Mouse (Mus musculus): ENCODE results near the gene Ngrn. TPM values are rescaled to one million over a fixed set of nuclear protein-coding genes. Genes with fewer than 3 reads are reported as not detected.

Ngrn gene
- polyA plus RNA-seq (2015; fragmentation: Nextera tagmentation; extraction: Ambion mirVana): 36.3 and 39.5 TPM in 2 replicates

DNA sequence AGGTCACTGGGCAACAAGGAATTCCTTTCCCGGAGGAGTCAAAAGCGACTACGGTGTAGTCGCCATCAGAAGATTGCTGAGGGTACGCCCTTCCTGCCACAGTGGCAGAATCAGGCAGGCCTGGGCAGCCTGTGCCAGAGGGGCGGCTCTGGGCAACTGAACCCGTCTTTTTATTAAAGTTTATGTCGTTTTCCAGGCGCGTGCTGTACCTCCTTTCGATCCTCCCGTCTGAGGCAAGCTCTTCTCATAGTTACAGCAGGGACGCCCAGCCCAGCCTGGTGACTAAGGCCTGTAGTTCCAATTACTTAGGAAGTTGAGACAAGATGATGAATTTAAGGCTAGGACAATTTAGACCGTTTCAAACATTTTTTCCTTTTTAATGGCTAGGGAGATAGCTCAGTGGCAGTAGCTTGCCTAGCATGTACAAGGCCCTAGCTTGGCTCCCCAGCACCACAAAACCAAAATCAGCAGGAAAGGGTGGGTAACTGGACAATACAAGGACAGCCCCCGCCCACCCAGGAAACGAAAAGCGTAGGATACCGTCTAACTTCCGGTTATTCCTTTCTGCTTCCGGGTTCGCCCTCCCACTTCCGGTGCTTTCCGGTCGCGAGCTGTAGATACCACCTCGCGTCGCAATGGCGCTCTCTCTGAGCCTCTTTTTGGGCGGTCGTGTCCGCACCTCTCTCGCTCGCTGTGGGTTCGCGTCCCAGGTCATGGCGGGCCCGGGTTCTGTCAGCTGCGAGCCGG, at the start of gene Ngrn:
Gene Ngrn, plus strand, starts transcription at position 591 of the 747 bp plus-strand sequence.
- WGBS: 24% methylated on average over 40 of the region's 40 CpGs
- H3K9me3 ChIP-seq (replicated peaks): no peaks in the 10 kb centered on the region
- peak within 1 kb of the TSS; percentile 81 for H3K4me2 ChIP-seq
- peaks cover 14% of the 10 kb centered on the region; the same call in 1 of the 2 replicates for H3K27me3 ChIP-seq
- H3K4me1 ChIP-seq (replicated peaks): peaks cover 13% of the 10 kb centered on the region
- peak within 1 kb of the TSS; percentile 79 for H3K27ac ChIP-seq
- peak within 1 kb of the TSS; percentile 83 for H3K4me3 ChIP-seq
- H3K36me3 ChIP-seq: peaks cover 20% of the 10 kb centered on the region
- ATAC-seq (replicated peaks; ENCODE audit: insufficient number of reproducible peaks, insufficient read depth, low FRiP score, low read depth): peak; percentile 81
- peak within 1 kb of the TSS; percentile 81 for H3K9ac ChIP-seq

DNA sequence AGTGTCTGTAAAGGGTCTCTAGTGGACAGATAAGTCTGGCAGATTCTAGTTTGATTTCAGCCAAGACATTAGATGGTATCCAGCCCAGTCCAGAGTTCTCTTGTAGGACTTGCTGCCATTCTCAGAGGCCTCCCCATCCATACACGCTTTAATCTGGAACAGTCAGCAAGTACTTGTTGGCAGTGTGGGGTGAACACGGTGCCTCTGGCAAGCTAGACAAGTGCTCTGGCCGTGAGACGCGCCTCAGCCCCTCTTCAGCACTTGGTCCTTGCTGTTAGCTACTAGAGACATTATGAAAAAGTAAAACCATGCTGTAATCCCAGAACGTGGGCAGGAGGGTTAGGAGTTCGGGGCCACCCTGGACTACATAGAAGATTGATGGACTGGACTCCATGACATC, 47.4 kb upstream of the Ngrn start:
- H3K9ac ChIP-seq: no peak overlapping the region
- 62% methylated on average over 7 of the region's 7 CpGs for WGBS
- no peaks in the 10 kb centered on the region for H3K27me3 ChIP-seq
- peaks cover 32% of the 10 kb centered on the region for H3K4me1 ChIP-seq (replicated peaks)
- no peaks in the 10 kb centered on the region for H3K9me3 ChIP-seq (replicated peaks)
- no peak overlapping the region for H3K27ac ChIP-seq
- no peak overlapping the region for H3K4me3 ChIP-seq
- peaks cover 25% of the 10 kb centered on the region; the same call in 1 of the 2 replicates for H3K36me3 ChIP-seq
- no peak for ATAC-seq (replicated peaks; ENCODE audit: insufficient number of reproducible peaks, insufficient read depth, low FRiP score, low read depth)
- no peak overlapping the region for H3K4me2 ChIP-seq

DNA sequence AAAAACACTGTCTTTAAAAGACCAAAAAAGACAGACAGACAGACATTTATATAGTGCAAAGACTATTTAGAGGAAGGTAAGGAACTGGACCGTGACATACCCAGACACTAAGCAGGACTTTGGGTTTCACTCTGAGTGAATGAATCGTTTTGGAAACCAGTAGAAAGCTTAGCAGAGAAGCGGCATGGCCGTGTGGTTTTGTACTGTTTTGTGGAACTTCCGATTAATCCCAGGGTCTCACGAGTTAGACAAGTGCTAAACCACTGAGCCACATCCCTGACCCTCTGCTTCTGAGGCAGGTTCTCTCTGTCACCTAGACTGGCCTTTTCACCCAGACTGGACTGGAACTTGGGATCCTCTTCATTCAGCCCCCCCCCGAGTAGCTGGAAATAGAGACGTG, 46.6 kb upstream of the Ngrn start:
- no peak overlapping the region for H3K27ac ChIP-seq

GRCm38 (mm10) chr7:80215398-80215797, 45.6 kb upstream of the Ngrn start:
- Histone ChIP-seq H3K9me3 (replicated peaks) (no peaks in the 10 kb centered on the region), H3K27ac (peak overlapping the region; percentile 22; the same call in 1 of the 2 replicates), H3K27me3 (no peaks in the 10 kb centered on the region), H3K4me1 (replicated peaks) (peaks cover 15% of the 10 kb centered on the region), H3K4me2 (no peak overlapping the region), H3K4me3 (no peak overlapping the region), H3K9ac (no peak overlapping the region), H3K36me3 (peaks cover 43% of the 10 kb centered on the region)
- 26% methylated on average over 4 of the region's 4 CpGs for WGBS
- ATAC-seq (replicated peaks; ENCODE audit: insufficient number of reproducible peaks, insufficient read depth, low FRiP score, low read depth): peak; percentile 50

More for the DNA sequence above, 46.6 kb upstream of the Ngrn start:
- Histone ChIP-seq H3K9ac (no peak overlapping the region), H3K36me3 (peaks cover 34% of the 10 kb centered on the region), H3K9me3 (replicated peaks) (no peaks in the 10 kb centered on the region), H3K4me2 (no peak overlapping the region), H3K4me3 (no peak overlapping the region), H3K27me3 (no peaks in the 10 kb centered on the region), H3K4me1 (replicated peaks) (peaks cover 23% of the 10 kb centered on the region)
- 81% methylated on average over 8 of the region's 8 CpGs for whole genome bisulfite sequencing
- no peak for ATAC-seq (replicated peaks; ENCODE audit: insufficient number of reproducible peaks, insufficient read depth, low FRiP score, low read depth)

- no peak overlapping the region for H3K4me2 ChIP-seq
- no peaks in the 10 kb centered on the region for H3K9me3 ChIP-seq (replicated peaks)
- WGBS: 72% methylated on average over 8 of the region's 8 CpGs
- no peaks in the 10 kb centered on the region for H3K27me3 ChIP-seq
- no peak overlapping the region for H3K9ac ChIP-seq
- no peak overlapping the region for H3K27ac ChIP-seq
- peaks cover 55% of the 10 kb centered on the region for H3K36me3 ChIP-seq
- no peak overlapping the region for H3K4me3 ChIP-seq
- no peak for ATAC-seq (replicated peaks; ENCODE audit: insufficient number of reproducible peaks, insufficient read depth, low FRiP score, low read depth)
- H3K4me1 ChIP-seq (replicated peaks): peaks cover 15% of the 10 kb centered on the region
These were observed 44.4 kb upstream of the Ngrn start for GRCm38 (mm10) chr7:80216566-80216965.

DNA sequence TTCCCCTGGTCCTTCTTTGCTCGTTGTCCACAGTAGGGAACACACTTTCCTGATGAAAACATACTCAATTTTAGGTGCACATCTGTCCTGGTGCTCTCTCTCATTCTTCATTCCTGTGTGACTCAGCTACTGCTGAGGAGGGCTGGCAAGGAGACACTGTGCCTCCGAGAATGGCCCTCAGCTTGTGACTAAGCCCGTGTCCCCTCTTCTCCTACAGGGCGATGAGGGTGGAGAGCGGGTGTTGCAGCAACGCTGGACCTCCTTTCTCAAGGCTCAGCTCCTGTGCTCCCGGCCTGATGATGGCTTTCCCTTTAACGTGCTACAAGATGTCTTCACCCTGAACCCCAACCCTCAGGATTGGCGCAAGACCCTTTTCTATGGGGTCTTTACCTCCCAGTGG, 42.3 kb upstream of the Ngrn start:
- no peaks in the 10 kb centered on the region for H3K27me3 ChIP-seq
- ATAC-seq (replicated peaks; ENCODE audit: insufficient number of reproducible peaks, insufficient read depth, low FRiP score, low read depth): no peak
- WGBS: 85% methylated on average over 9 of the region's 9 CpGs
- H3K4me2 ChIP-seq: no peak overlapping the region
- H3K4me1 ChIP-seq (replicated peaks): peaks cover 10% of the 10 kb centered on the region
- no peak overlapping the region for H3K9ac ChIP-seq
- peaks cover 59% of the 10 kb centered on the region for H3K36me3 ChIP-seq
- H3K27ac ChIP-seq: no peak overlapping the region
- no peaks in the 10 kb centered on the region for H3K9me3 ChIP-seq (replicated peaks)
- H3K4me3 ChIP-seq: no peak overlapping the region

GRCm38 (mm10) chr7:80220237-80220797, 40.7 kb upstream of the Ngrn start:
- WGBS: 92% methylated on average over 9 of the region's 9 CpGs
- Histone ChIP-seq H3K9me3 (replicated peaks) (no peaks in the 10 kb centered on the region), H3K27ac (no peak overlapping the region), H3K4me3 (no peak overlapping the region), H3K36me3 (peaks cover 75% of the 10 kb centered on the region), H3K4me1 (replicated peaks) (peaks cover 3% of the 10 kb centered on the region; the same call in 1 of the 2 replicates), H3K9ac (no peak overlapping the region), H3K4me2 (no peak overlapping the region), H3K27me3 (no peaks in the 10 kb centered on the region)
- no peak for ATAC-seq (replicated peaks; ENCODE audit: insufficient number of reproducible peaks, insufficient read depth, low FRiP score, low read depth)

GRCm38 (mm10) chr7:80221179-80221750, 39.8 kb upstream of the Ngrn start:
- H3K4me2 ChIP-seq: no peak overlapping the region
- H3K4me1 ChIP-seq (replicated peaks): no peaks in the 10 kb centered on the region
- 86% methylated on average over 4 of the region's 4 CpGs for WGBS
- no peak for ATAC-seq (replicated peaks; ENCODE audit: insufficient number of reproducible peaks, insufficient read depth, low FRiP score, low read depth)
- no peaks in the 10 kb centered on the region for H3K27me3 ChIP-seq
- no peaks in the 10 kb centered on the region for H3K9me3 ChIP-seq (replicated peaks)
- H3K27ac ChIP-seq: no peak overlapping the region
- no peak overlapping the region for H3K4me3 ChIP-seq
- no peak overlapping the region for H3K9ac ChIP-seq
- peaks cover 80% of the 10 kb centered on the region for H3K36me3 ChIP-seq

GRCm38 (mm10) chr7:80227065-80227464, 34.0 kb upstream of the Ngrn start:
- Histone ChIP-seq H3K4me2 (no peak overlapping the region), H3K4me1 (replicated peaks) (peaks cover 7% of the 10 kb centered on the region; the same call in 1 of the 2 replicates), H3K4me3 (no peak overlapping the region), H3K36me3 (peaks cover 42% of the 10 kb centered on the region), H3K27me3 (no peaks in the 10 kb centered on the region), H3K27ac (no peak overlapping the region), H3K9me3 (replicated peaks) (no peaks in the 10 kb centered on the region), H3K9ac (no peak overlapping the region)
- ATAC-seq (replicated peaks; ENCODE audit: insufficient number of reproducible peaks, insufficient read depth, low FRiP score, low read depth): no peak
- 95% methylated on average over 4 of the region's 4 CpGs for WGBS

DNA sequence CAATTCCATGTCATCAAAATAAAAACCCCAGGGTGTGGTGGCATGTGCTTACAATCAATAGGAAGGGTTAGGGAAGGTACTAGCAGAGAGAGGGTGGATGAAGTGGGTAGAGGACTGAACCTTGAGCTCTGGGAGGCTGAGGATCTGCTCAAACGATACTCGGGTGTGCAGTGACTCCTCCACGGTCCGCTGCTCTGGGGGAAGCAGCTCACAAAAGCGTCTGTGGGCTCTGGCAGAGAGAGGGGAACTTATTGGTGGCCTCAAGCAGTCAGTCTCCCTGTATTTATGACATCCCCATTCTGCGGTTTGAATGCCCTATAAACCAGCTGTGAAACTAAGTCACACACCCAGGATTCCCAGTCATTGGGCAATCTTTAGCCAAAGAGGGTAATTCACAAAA, 30.8 kb upstream of the Ngrn start:
- no peak overlapping the region for H3K27ac ChIP-seq
- peaks cover 17% of the 10 kb centered on the region for H3K4me1 ChIP-seq (replicated peaks)
- 67% methylated on average over 6 of the region's 6 CpGs for WGBS
- no peak overlapping the region for H3K4me2 ChIP-seq
- H3K27me3 ChIP-seq: no peaks in the 10 kb centered on the region
- H3K4me3 ChIP-seq: no peak overlapping the region
- H3K9ac ChIP-seq: no peak overlapping the region
- H3K36me3 ChIP-seq: peaks cover 24% of the 10 kb centered on the region
- H3K9me3 ChIP-seq (replicated peaks): no peaks in the 10 kb centered on the region
- ATAC-seq (replicated peaks; ENCODE audit: insufficient number of reproducible peaks, insufficient read depth, low FRiP score, low read depth): no peak

- Histone ChIP-seq H3K27me3 (no peaks in the 10 kb centered on the region), H3K4me1 (replicated peaks) (peaks cover 17% of the 10 kb centered on the region), H3K36me3 (peaks cover 9% of the 10 kb centered on the region; the same call in 1 of the 2 replicates), H3K9me3 (replicated peaks) (no peaks in the 10 kb centered on the region), H3K4me2 (peak overlapping the region; percentile 92), H3K9ac (peak overlapping the region; percentile 76), H3K27ac (peak overlapping the region; percentile 64), H3K4me3 (peak overlapping the region; percentile 80)
- ATAC-seq (replicated peaks; ENCODE audit: insufficient number of reproducible peaks, insufficient read depth, low FRiP score, low read depth): peak; percentile 16
- 2% methylated on average over 27 of the region's 29 CpGs for WGBS
These were observed 29.0 kb upstream of the Ngrn start for GRCm38 (mm10) chr7:80231971-80232488.
